Mouse (Mus musculus): ENCODE measurements around the gene Lrrc38.
"Not testable (repeated sequence)": the region's sequence is repeated elsewhere in the genome, so short reads cannot be mapped to it uniquely, and the experiment has no call there.

DNA sequence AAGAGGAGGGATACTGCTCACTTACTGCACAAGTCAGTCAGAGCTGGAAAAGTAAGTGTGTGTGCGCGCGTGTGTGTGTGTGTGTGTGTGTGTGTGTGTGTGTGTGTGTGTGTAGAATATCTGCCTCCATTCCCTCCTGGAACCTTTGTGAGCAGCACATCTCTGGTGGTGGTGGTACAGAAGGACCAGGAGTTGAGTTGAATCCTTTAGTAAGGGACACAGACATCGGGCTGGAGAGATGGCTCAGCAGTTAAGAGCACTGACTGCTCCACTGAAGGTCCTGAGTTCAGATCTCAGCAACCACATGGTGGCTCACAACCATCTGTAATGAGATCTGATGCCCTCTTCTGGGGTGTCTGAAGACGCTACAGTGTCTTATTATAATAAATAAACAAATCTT, 4.1 kb upstream of the Lrrc38 start:
- not testable (repeated sequence) for TF ChIP-seq CTCF, EP300 (IDR thresholded peaks at IDR 0.05; ENCODE audit: low read depth)
